Mouse (Mus musculus) liver, embryonic 11.5 days (tissue): ENCODE measurements around the gene Pmpca. TPM values are rescaled to one million over a fixed set of nuclear protein-coding genes. Genes with fewer than 3 reads are reported as not detected.
"Not testable (repeated sequence)": the region's sequence is repeated elsewhere in the genome, so short reads cannot be mapped to it uniquely, and the experiment has no call there.

Experiments used
- ATAC-seq: fragments of 200-750 bp; cut with Nextera tagmentation; replicated peaks from 2 replicates; pipeline ENCODE4 v1.8.0; 2017; ENCODE audit warnings: moderate number of reproducible peaks, mild to moderate bottlenecking, moderate TSS enrichment, moderate library complexity; ENCODE audit not compliant: low FRiP score
- DNase-seq: peaks from one replicate; pipeline ENCODE4 v3.0.0-alpha.2; 2017; ENCODE audit warnings: low spot score
- H3K27ac ChIP-seq: fragments of 300-500 bp; sonication (generic); 2 replicates; pipeline ENCODE4 v1.5.1; 2014; ENCODE audit warnings: mild to moderate bottlenecking, low read depth, low read length, control low read depth
- H3K27me3 ChIP-seq: fragments of 300-500 bp; sonication (generic); replicated peaks from 2 replicates; pipeline ENCODE4 v1.6.1; 2014; ENCODE audit warnings: low read length, mixed read lengths; ENCODE audit not compliant: control insufficient read depth, insufficient read depth
- H3K36me3 ChIP-seq: fragments of 300-500 bp; sonication (generic); 2 replicates; pipeline ENCODE4 v1.6.1; 2014; ENCODE audit warnings: mild to moderate bottlenecking, low read length, moderate library complexity, mixed read lengths; ENCODE audit not compliant: control insufficient read depth, insufficient read depth
- H3K4me1 ChIP-seq: fragments of 300-500 bp; sonication (generic); replicated peaks from 2 replicates; pipeline ENCODE4 v1.6.1; 2014; ENCODE audit warnings: low read length, mixed read lengths; ENCODE audit not compliant: control insufficient read depth, insufficient read depth
- H3K4me2 ChIP-seq: fragments of 300-500 bp; sonication (generic); 2 replicates; pipeline ENCODE4 v1.6.1; 2014; ENCODE audit warnings: mild to moderate bottlenecking, control low read depth, moderate library complexity
- H3K4me3 ChIP-seq: fragments of 300-500 bp; sonication (generic); 2 replicates; pipeline ENCODE4 v1.5.1; 2014; ENCODE audit warnings: low read depth, low read length, control low read depth
- H3K9ac ChIP-seq: fragments of 300-500 bp; sonication (generic); 2 replicates; pipeline ENCODE4 v1.6.1; 2014; ENCODE audit warnings: low read depth, low read length, control low read depth
- H3K9me3 ChIP-seq: fragments of 300-500 bp; sonication (generic); 2 replicates; pipeline ENCODE4 v1.6.1; 2016; ENCODE audit warnings: low read length, inconsistent platforms, mixed read lengths; ENCODE audit not compliant: control insufficient read depth
- WGBS: fragments of 180-500 bp; shearing (Covaris S2); extraction: QIAGEN DNeasy Blood & Tissue Kit; methylation state at CpG from one replicate; pipeline ENCODE4 v1.1.7; 2014; 5-methylcytosine and 5-hydroxymethylcytosine counted together
- polyA plus RNA-seq: library from polyadenylated mRNA; unstranded; fragments of >200 nt; fragmentation: Nextera tagmentation; extraction: Ambion mirVana; gene quantifications from 2 replicates; pipeline ENCODE4 v1.2.1, GENCODE M21; 2014

The Pmpca gene
- polyA plus RNA-seq, 1 experiment from 2014 or later: 147 TPM

- H3K27ac ChIP-seq: no peak overlapping the region
- no peaks in the 10 kb centered on the region for H3K27me3 ChIP-seq
- no peak for DNase-seq
- WGBS: 86% methylated on average over 5 of the region's 5 CpGs
- H3K4me3 ChIP-seq: no peak overlapping the region
- H3K9me3 ChIP-seq: no peaks in the 10 kb centered on the region
- no peak overlapping the region for H3K9ac ChIP-seq
- no peak overlapping the region for H3K4me2 ChIP-seq
- H3K36me3 ChIP-seq: peaks cover 29% of the 10 kb centered on the region
- no peak for ATAC-seq
- no peaks in the 10 kb centered on the region for H3K4me1 ChIP-seq
Measured at GRCm38 (mm10) chr2:26362991-26363390, 26.1 kb upstream of the Pmpca start.

GRCm38 (mm10) chr2:26363481-26363880, 25.7 kb upstream of the Pmpca start:
- no peak for ATAC-seq
- 63% methylated on average over 5 of the region's 5 CpGs for WGBS
- H3K36me3 ChIP-seq: peaks cover 33% of the 10 kb centered on the region

GRCm38 (mm10) chr2:26364738-26365465, 24.2 kb upstream of the Pmpca start:
- no peak for DNase-seq
- no peak overlapping the region for H3K4me3 ChIP-seq
- ATAC-seq: no peak
- no peak overlapping the region for H3K27ac ChIP-seq
- 88% methylated on average over 10 of the region's 10 CpGs for WGBS
- H3K36me3 ChIP-seq: peaks cover 46% of the 10 kb centered on the region
- no peaks in the 10 kb centered on the region for H3K4me1 ChIP-seq
- no peaks in the 10 kb centered on the region for H3K9me3 ChIP-seq
- H3K9ac ChIP-seq: 0 out of 2 replicates have a peak overlapping the region, but pooled peaks have one; percentile 8
- H3K4me2 ChIP-seq: no peak overlapping the region
- H3K27me3 ChIP-seq: no peaks in the 10 kb centered on the region

More at GRCm38 (mm10) chr2:26363481-26363880, 25.7 kb upstream of the Pmpca start:
- Histone ChIP-seq H3K9ac (no peak overlapping the region), H3K4me3 (no peak overlapping the region), H3K9me3 (no peaks in the 10 kb centered on the region), H3K27ac (no peak overlapping the region), H3K4me1 (no peaks in the 10 kb centered on the region), H3K27me3 (no peaks in the 10 kb centered on the region), H3K4me2 (no peak overlapping the region)
- DNase-seq: no peak

- H3K9ac ChIP-seq: no peak overlapping the region
- H3K4me2 ChIP-seq: no peak overlapping the region
- no peak overlapping the region for H3K27ac ChIP-seq
- DNase-seq (no peak), ATAC-seq (no peak)
- WGBS: 93% methylated on average over 6 of the region's 6 CpGs
- no peaks in the 10 kb centered on the region for H3K27me3 ChIP-seq
- no peaks in the 10 kb centered on the region for H3K4me1 ChIP-seq
- H3K4me3 ChIP-seq: no peak overlapping the region
- no peaks in the 10 kb centered on the region for H3K9me3 ChIP-seq
- peaks cover 55% of the 10 kb centered on the region for H3K36me3 ChIP-seq
Measured at GRCm38 (mm10) chr2:26367911-26368310, 21.2 kb upstream of the Pmpca start.

- ATAC-seq (no peak), DNase-seq (no peak)
- Histone ChIP-seq H3K4me3 (no peak overlapping the region), H3K4me2 (no peak overlapping the region), H3K27me3 (no peaks in the 10 kb centered on the region), H3K9ac (no peak overlapping the region), H3K9me3 (no peaks in the 10 kb centered on the region), H3K4me1 (no peaks in the 10 kb centered on the region), H3K36me3 (peaks cover 60% of the 10 kb centered on the region), H3K27ac (no peak overlapping the region)
- WGBS: 91% methylated on average over 1 of the region's 1 CpGs
Measured at GRCm38 (mm10) chr2:26368572-26368971, 20.6 kb upstream of the Pmpca start.

- WGBS: 95% methylated on average over 8 of the region's 8 CpGs
- no peak for DNase-seq
- Histone ChIP-seq H3K36me3 (peaks cover 66% of the 10 kb centered on the region), H3K9me3 (no peaks in the 10 kb centered on the region), H3K27ac (no peak overlapping the region), H3K9ac (no peak overlapping the region), H3K4me1 (no peaks in the 10 kb centered on the region), H3K4me3 (no peak overlapping the region), H3K4me2 (no peak overlapping the region), H3K27me3 (no peaks in the 10 kb centered on the region)
- no peak for ATAC-seq
Measured at GRCm38 (mm10) chr2:26372396-26372795, 16.7 kb upstream of the Pmpca start.

GRCm38 (mm10) chr2:26380131-26380771, 8.9 kb upstream of the Pmpca start, which contains the start of gene Snapc4:
Gene Snapc4, minus strand, starts transcription at chr2:26380653.
- peak; percentile 87 for DNase-seq
- peak; percentile 94 for ATAC-seq
- 0% methylated on average over 38 of the region's 38 CpGs for WGBS

GRCm38 (mm10) chr2:26380871-26381270, 8.3 kb upstream of the Pmpca start:
- H3K27me3 ChIP-seq, H3K9me3 ChIP-seq, H3K4me1 ChIP-seq, DNase-seq, H3K27ac ChIP-seq, ATAC-seq: not testable (repeated sequence)
- WGBS: 27% methylated on average over 6 of the region's 6 CpGs
- Histone ChIP-seq H3K4me3 (peak overlapping the region; percentile 89), H3K36me3 (peaks cover 38% of the 10 kb centered on the region), H3K4me2 (peak overlapping the region; percentile 73), H3K9ac (peak overlapping the region; percentile 69)

More at GRCm38 (mm10) chr2:26380131-26380771, 8.9 kb upstream of the Pmpca start, which contains the start of gene Snapc4:
- Histone ChIP-seq H3K4me1 (peaks cover 3% of the 10 kb centered on the region), H3K9ac (peak within 1 kb of the TSS; percentile 69), H3K9me3 (no peaks in the 10 kb centered on the region), H3K27me3 (no peaks in the 10 kb centered on the region), H3K4me3 (peak within 1 kb of the TSS; percentile 89), H3K36me3 (peaks cover 39% of the 10 kb centered on the region), H3K4me2 (peak within 1 kb of the TSS; percentile 73), H3K27ac (peak within 1 kb of the TSS; percentile 34; the same call in 1 of the 2 replicates)
